Mouse (Mus musculus): ENCODE results near the gene Htr2b. TPM values are rescaled to one million over a fixed set of nuclear protein-coding genes. Genes with fewer than 3 reads are reported as not detected.
A peak's percentile ranks its signal among the peaks of the same experiment; 100 is the strongest.

The Htr2b gene
- polyA plus RNA-seq, 1 experiment from 2014 or later: 0.19 TPM

- H3K27me3 ChIP-seq (ENCODE audit: control insufficient read depth, insufficient read depth, low read length): no peaks in the 10 kb centered on the region
- H3K9ac ChIP-seq (ENCODE audit: low read length): no peak within 1 kb of the TSS
- ATAC-seq (ENCODE audit: low FRiP score) (no peak), DNase-seq (ENCODE audit: low spot score, missing footprints) (no peak)
- WGBS: 91% methylated on average over 4 of the region's 4 CpGs
- no peak within 1 kb of the TSS for H3K4me3 ChIP-seq (ENCODE audit: low read depth, low read length)
- H3K9me3 ChIP-seq (ENCODE audit: control insufficient read depth, low read length): no peaks in the 10 kb centered on the region
- H3K4me1 ChIP-seq (ENCODE audit: control insufficient read depth, insufficient read depth, low read length): no peaks in the 10 kb centered on the region
- peaks cover 21% of the 10 kb centered on the region for H3K36me3 ChIP-seq (ENCODE audit: control insufficient read depth, insufficient read depth, low read length)
- no peak within 1 kb of the TSS for H3K27ac ChIP-seq (ENCODE audit: low read depth, low read length)
- H3K4me2 ChIP-seq: no peak within 1 kb of the TSS
Measured at GRCm38 (mm10) chr1:86133337-86133736, 21.6 kb upstream of the Htr2b start, which contains the start of gene Gm21972. TSS of gene Gm21972 (plus strand) at chr1:86133637.

DNA sequence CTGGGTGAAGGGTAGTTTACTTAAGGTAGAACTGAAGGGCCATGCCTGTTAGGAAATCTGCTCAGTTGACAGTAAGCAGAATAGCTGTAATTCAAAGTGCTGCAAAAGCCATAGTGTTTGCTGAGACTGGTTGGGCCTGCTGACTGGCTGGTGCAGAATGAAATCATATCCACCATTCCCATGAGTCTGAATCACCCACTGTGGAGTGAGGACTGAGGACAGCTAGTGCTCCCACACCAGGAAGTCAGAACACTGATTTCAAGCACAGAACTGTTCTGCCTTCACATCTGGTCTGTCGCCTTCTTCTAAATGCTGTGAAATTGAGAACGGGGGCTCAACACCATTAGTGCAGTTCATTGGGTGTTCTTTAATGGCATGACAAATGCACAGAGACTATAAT is 14.3 kb upstream of the Htr2b start:
- Histone ChIP-seq H3K9me3 (ENCODE audit: control insufficient read depth, low read length) (no peaks in the 10 kb centered on the region), H3K4me2 (no peak overlapping the region), H3K4me3 (ENCODE audit: low read depth, low read length) (no peak overlapping the region), H3K27me3 (ENCODE audit: control insufficient read depth, insufficient read depth, low read length) (no peaks in the 10 kb centered on the region), H3K36me3 (ENCODE audit: control insufficient read depth, insufficient read depth, low read length) (peaks cover 5% of the 10 kb centered on the region), H3K27ac (ENCODE audit: low read depth, low read length) (no peak overlapping the region), H3K4me1 (ENCODE audit: control insufficient read depth, insufficient read depth, low read length) (no peaks in the 10 kb centered on the region), H3K9ac (ENCODE audit: low read length) (no peak overlapping the region)
- DNase-seq (ENCODE audit: low spot score, missing footprints) (no peak), ATAC-seq (ENCODE audit: low FRiP score) (no peak)
- WGBS: 99% methylated on average over 2 of the region's 2 CpGs

- Histone ChIP-seq H3K4me2 (no peak overlapping the region), H3K9ac (ENCODE audit: low read length) (no peak overlapping the region), H3K4me3 (ENCODE audit: low read depth, low read length) (no peak overlapping the region), H3K9me3 (ENCODE audit: control insufficient read depth, low read length) (no peaks in the 10 kb centered on the region), H3K36me3 (ENCODE audit: control insufficient read depth, insufficient read depth, low read length) (peaks cover 8% of the 10 kb centered on the region), H3K27ac (ENCODE audit: low read depth, low read length) (no peak overlapping the region), H3K4me1 (ENCODE audit: control insufficient read depth, insufficient read depth, low read length) (no peaks in the 10 kb centered on the region), H3K27me3 (ENCODE audit: control insufficient read depth, insufficient read depth, low read length) (no peaks in the 10 kb centered on the region)
- 97% methylated on average over 4 of the region's 4 CpGs for WGBS
- DNase-seq (ENCODE audit: low spot score, missing footprints): no peak
- no peak for ATAC-seq (ENCODE audit: low FRiP score)
Measured at GRCm38 (mm10) chr1:86119549-86119948, 7.8 kb upstream of the Htr2b start.

- no peaks in the 10 kb centered on the region for H3K27me3 ChIP-seq (ENCODE audit: control insufficient read depth, insufficient read depth, low read length)
- 91% methylated on average over 3 of the region's 3 CpGs for WGBS
- no peak for DNase-seq (ENCODE audit: low spot score, missing footprints)
- no peak for ATAC-seq (ENCODE audit: low FRiP score)
- no peak overlapping the region for H3K4me3 ChIP-seq (ENCODE audit: low read depth, low read length)
- no peak overlapping the region for H3K27ac ChIP-seq (ENCODE audit: low read depth, low read length)
- H3K4me1 ChIP-seq (ENCODE audit: control insufficient read depth, insufficient read depth, low read length): no peaks in the 10 kb centered on the region
- no peaks in the 10 kb centered on the region for H3K9me3 ChIP-seq (ENCODE audit: control insufficient read depth, low read length)
- no peak overlapping the region for H3K9ac ChIP-seq (ENCODE audit: low read length)
- H3K36me3 ChIP-seq (ENCODE audit: control insufficient read depth, insufficient read depth, low read length): peaks cover 8% of the 10 kb centered on the region
- no peak overlapping the region for H3K4me2 ChIP-seq
Measured at GRCm38 (mm10) chr1:86114141-86114540, 2.4 kb upstream of the Htr2b start.

- no peaks in the 10 kb centered on the region for H3K36me3 ChIP-seq (ENCODE audit: control insufficient read depth, insufficient read depth, low read length)
- DNase-seq (ENCODE audit: low spot score, missing footprints) (no peak), ATAC-seq (ENCODE audit: low FRiP score) (no peak)
- H3K4me2 ChIP-seq: no peak overlapping the region
- H3K27me3 ChIP-seq (ENCODE audit: control insufficient read depth, insufficient read depth, low read length): no peaks in the 10 kb centered on the region
- H3K4me1 ChIP-seq (ENCODE audit: control insufficient read depth, insufficient read depth, low read length): no peaks in the 10 kb centered on the region
- WGBS: 100% methylated on average over 1 of the region's 1 CpGs
- no peak overlapping the region for H3K27ac ChIP-seq (ENCODE audit: low read depth, low read length)
- H3K4me3 ChIP-seq (ENCODE audit: low read depth, low read length): no peak overlapping the region
- H3K9ac ChIP-seq (ENCODE audit: low read length): no peak overlapping the region
- no peaks in the 10 kb centered on the region for H3K9me3 ChIP-seq (ENCODE audit: control insufficient read depth, low read length)
Measured at GRCm38 (mm10) chr1:86105054-86105453, 6.7 kb downstream of the Htr2b start.

GRCm38 (mm10) chr1:86094413-86094812 is 17.4 kb downstream of the Htr2b start:
- ATAC-seq (ENCODE audit: low FRiP score) (no peak), DNase-seq (ENCODE audit: low spot score, missing footprints) (no peak)
- no peaks in the 10 kb centered on the region for H3K27me3 ChIP-seq (ENCODE audit: control insufficient read depth, insufficient read depth, low read length)
- H3K4me3 ChIP-seq (ENCODE audit: low read depth, low read length): no peak overlapping the region
- no peaks in the 10 kb centered on the region for H3K4me1 ChIP-seq (ENCODE audit: control insufficient read depth, insufficient read depth, low read length)
- no peak overlapping the region for H3K4me2 ChIP-seq
- peaks cover 5% of the 10 kb centered on the region for H3K36me3 ChIP-seq (ENCODE audit: control insufficient read depth, insufficient read depth, low read length)
- WGBS: 86% methylated on average over 7 of the region's 7 CpGs
- no peaks in the 10 kb centered on the region for H3K9me3 ChIP-seq (ENCODE audit: control insufficient read depth, low read length)
- H3K9ac ChIP-seq (ENCODE audit: low read length): no peak overlapping the region
- no peak overlapping the region for H3K27ac ChIP-seq (ENCODE audit: low read depth, low read length)

DNA sequence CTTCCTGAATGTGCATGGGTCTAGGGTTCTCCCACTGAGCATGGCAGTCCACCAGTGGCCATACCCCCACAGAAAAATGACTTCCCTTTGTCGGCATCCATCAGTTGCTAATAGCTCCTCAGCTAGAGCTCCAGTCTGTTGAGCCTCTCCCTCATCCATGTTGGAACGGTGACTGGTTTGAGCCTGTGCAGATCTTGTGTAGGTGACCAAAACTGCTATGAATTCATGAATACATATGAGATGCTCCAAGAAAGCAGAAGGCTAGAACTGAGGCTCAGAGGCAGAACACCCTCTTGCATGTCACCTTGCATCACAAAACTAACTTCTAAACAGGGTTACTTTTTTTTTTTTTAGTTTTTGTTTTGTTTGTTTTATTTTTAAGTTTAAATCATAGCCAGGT is 35.2 kb downstream of the Htr2b start:
- H3K27me3 ChIP-seq (ENCODE audit: control insufficient read depth, insufficient read depth, low read length): no peaks in the 10 kb centered on the region
- no peak overlapping the region for H3K9ac ChIP-seq (ENCODE audit: low read length)
- no peaks in the 10 kb centered on the region for H3K9me3 ChIP-seq (ENCODE audit: control insufficient read depth, low read length)
- 100% methylated on average over 2 of the region's 2 CpGs for WGBS
- no peak overlapping the region for H3K4me3 ChIP-seq (ENCODE audit: low read depth, low read length)
- H3K27ac ChIP-seq (ENCODE audit: low read depth, low read length): no peak overlapping the region
- no peak for DNase-seq (ENCODE audit: low spot score, missing footprints)
- H3K4me1 ChIP-seq (ENCODE audit: control insufficient read depth, insufficient read depth, low read length): no peaks in the 10 kb centered on the region
- H3K36me3 ChIP-seq (ENCODE audit: control insufficient read depth, insufficient read depth, low read length): peaks cover 15% of the 10 kb centered on the region
- ATAC-seq (ENCODE audit: low FRiP score): no peak
- H3K4me2 ChIP-seq: no peak overlapping the region

DNA sequence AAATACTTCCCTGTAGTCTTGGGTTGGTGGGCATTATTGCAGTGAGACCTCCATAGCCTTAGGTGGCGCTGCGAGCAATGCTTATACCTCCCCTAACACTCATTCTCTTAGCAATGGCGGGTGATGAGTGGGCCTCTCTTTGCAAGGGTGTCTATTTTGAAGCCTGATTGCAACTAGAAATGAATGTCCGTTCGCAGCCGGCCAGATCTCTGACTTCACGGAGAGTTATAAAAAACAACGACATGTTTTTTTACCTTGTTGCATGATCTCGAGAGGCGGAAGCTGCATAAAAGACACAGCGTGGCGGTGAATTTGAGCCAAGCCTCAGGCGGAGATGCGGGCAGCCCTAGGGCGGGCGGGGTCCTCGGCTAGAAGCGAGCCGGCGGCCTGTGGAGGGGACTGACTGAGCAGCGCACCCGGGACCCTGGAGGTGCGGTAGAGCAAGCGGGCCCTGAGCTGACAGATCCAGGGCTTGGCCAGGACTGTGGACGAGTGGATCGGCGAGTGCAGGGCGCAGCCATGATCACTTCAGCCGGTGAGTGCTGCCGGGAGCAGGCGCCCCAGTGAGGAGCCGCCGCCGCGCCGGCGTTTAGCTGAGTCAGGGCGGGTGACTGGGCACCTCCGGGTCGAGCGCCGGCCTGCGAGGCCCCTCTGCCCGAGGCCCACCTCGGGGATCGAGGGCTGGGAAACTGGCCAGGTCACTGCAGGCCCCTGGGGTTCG is 47.3 kb downstream of the Htr2b start, which contains the start of gene Psmd1:
TSS of gene Psmd1 (plus strand) at position 117 of the 721 bp plus-strand sequence.
- Histone ChIP-seq H3K27ac (ENCODE audit: low read depth, low read length) (peak within 1 kb of the TSS; percentile 35; the same call in 1 of the 2 replicates), H3K4me3 (ENCODE audit: low read depth, low read length) (peak within 1 kb of the TSS; percentile 98), H3K9me3 (ENCODE audit: control insufficient read depth, low read length) (no peaks in the 10 kb centered on the region), H3K27me3 (ENCODE audit: control insufficient read depth, insufficient read depth, low read length) (no peaks in the 10 kb centered on the region), H3K36me3 (ENCODE audit: control insufficient read depth, insufficient read depth, low read length) (no peaks in the 10 kb centered on the region), H3K4me2 (peak within 1 kb of the TSS; percentile 64), H3K9ac (ENCODE audit: low read length) (peak within 1 kb of the TSS; percentile 95), H3K4me1 (ENCODE audit: control insufficient read depth, insufficient read depth, low read length) (peaks cover 8% of the 10 kb centered on the region)
- under 1% methylated on average over 47 of the region's 47 CpGs for WGBS
- ATAC-seq (ENCODE audit: low FRiP score): peak; percentile 93
- DNase-seq (ENCODE audit: low spot score, missing footprints): peak; percentile 99

GRCm38 (mm10) chr1:86062523-86062922 is 49.2 kb downstream of the Htr2b start:
- H3K27me3 ChIP-seq (ENCODE audit: control insufficient read depth, insufficient read depth, low read length): no peaks in the 10 kb centered on the region
- no peaks in the 10 kb centered on the region for H3K9me3 ChIP-seq (ENCODE audit: control insufficient read depth, low read length)
- ATAC-seq (ENCODE audit: low FRiP score) (no peak), DNase-seq (ENCODE audit: low spot score, missing footprints) (peak; percentile 79)
- WGBS: 94% methylated on average over 6 of the region's 6 CpGs
- no peak overlapping the region for H3K9ac ChIP-seq (ENCODE audit: low read length)
- H3K27ac ChIP-seq (ENCODE audit: low read depth, low read length): no peak overlapping the region
- peaks cover 8% of the 10 kb centered on the region for H3K4me1 ChIP-seq (ENCODE audit: control insufficient read depth, insufficient read depth, low read length)
- H3K36me3 ChIP-seq (ENCODE audit: control insufficient read depth, insufficient read depth, low read length): no peaks in the 10 kb centered on the region
- no peak overlapping the region for H3K4me3 ChIP-seq (ENCODE audit: low read depth, low read length)
- H3K4me2 ChIP-seq: no peak overlapping the region

All from midbrain, embryonic 11.5 days (tissue).